Mouse (Mus musculus) v-Abl transformed pro-B cells (cell line): ENCODE measurements around the gene Upb1.

Source experiments
- in situ Hi-C, 2 experiments: fragments of 400-800 bp; cut with MboI; formaldehyde crosslinking; loops; one replicate each; pipeline ENCODE4 v1.15.1; 2025; ENCODE audit not compliant: unreplicated experiment in 2 of 2

The Upb1 gene

GRCm38 (mm10) chr10:75418747-75419146, 17.8 kb downstream of the Upb1 start:
- in situ Hi-C loops: loop anchor here in 1 of 2 experiments (10.0 kb wide), 1 partner anchor 94 kb away; no protein-coding TSS in a partner anchor

GRCm38 (mm10) chr10:75424498-75424901, 23.6 kb downstream of the Upb1 start:
- in situ Hi-C loops: no loop called here

GRCm38 (mm10) chr10:75428049-75429003, 27.4 kb downstream of the Upb1 start:
- in situ Hi-C loops: no loop called here

GRCm38 (mm10) chr10:75429004-75429380, 28.1 kb downstream of the Upb1 start:
- in situ Hi-C loops: no loop called here

GRCm38 (mm10) chr10:75429522-75430146, 28.7 kb downstream of the Upb1 start:
- in situ Hi-C loops: no loop called here

GRCm38 (mm10) chr10:75430147-75430537, 29.2 kb downstream of the Upb1 start:
- in situ Hi-C loops: no loop called here

GRCm38 (mm10) chr10:75430633-75431032, 29.7 kb downstream of the Upb1 start:
- in situ Hi-C loops: no loop called here

- in situ Hi-C loops: loop anchor here (5.0 kb wide), 2 partner anchors 179 to 249 kb away; no protein-coding TSS in a partner anchor
These were observed 35.8 kb downstream of the Upb1 start for GRCm38 (mm10) chr10:75436604-75437217.

- in situ Hi-C loops: loop anchor here (5.0 kb wide), 2 partner anchors 180 to 250 kb away; no protein-coding TSS in a partner anchor
These were observed 36.4 kb downstream of the Upb1 start for GRCm38 (mm10) chr10:75437284-75437683.

- in situ Hi-C loops: loop anchor here (5.0 kb wide), 2 partner anchors 181 to 251 kb away; no protein-coding TSS in a partner anchor
These were observed 37.4 kb downstream of the Upb1 start for GRCm38 (mm10) chr10:75438132-75438810.

- in situ Hi-C loops: loop anchor here (5.0 kb wide), 2 partner anchors 182 to 252 kb away; no protein-coding TSS in a partner anchor
These were observed 38.4 kb downstream of the Upb1 start for GRCm38 (mm10) chr10:75439211-75439811.

- in situ Hi-C loops: loop anchor here in 1 of 2 experiments (10.0 kb wide), 1 partner anchor 386 kb away; no protein-coding TSS in a partner anchor
These were observed 39.8 kb downstream of the Upb1 start for GRCm38 (mm10) chr10:75440756-75441155.

GRCm38 (mm10) chr10:75441800-75442199, 40.9 kb downstream of the Upb1 start:
- in situ Hi-C loops: loop anchor here in 1 of 2 experiments (10.0 kb wide), 1 partner anchor 387 kb away; no protein-coding TSS in a partner anchor

GRCm38 (mm10) chr10:75443017-75443416, 42.1 kb downstream of the Upb1 start:
- in situ Hi-C loops: loop anchor here in 1 of 2 experiments (10.0 kb wide), 1 partner anchor 388 kb away; no protein-coding TSS in a partner anchor

GRCm38 (mm10) chr10:75444111-75444826, 43.4 kb downstream of the Upb1 start:
- in situ Hi-C loops: loop anchor here in 1 of 2 experiments (10.0 kb wide), 1 partner anchor 389 kb away; no protein-coding TSS in a partner anchor

GRCm38 (mm10) chr10:75445030-75445429, 44.1 kb downstream of the Upb1 start:
- in situ Hi-C loops: loop anchor here (5.0 to 10.0 kb wide), 3 partner anchors 37 to 390 kb away; no protein-coding TSS in a partner anchor

- in situ Hi-C loops: loop anchor here (5.0 to 10.0 kb wide), 3 partner anchors 36 to 392 kb away; no protein-coding TSS in a partner anchor
These were observed 45.7 kb downstream of the Upb1 start for GRCm38 (mm10) chr10:75446501-75447083.

- in situ Hi-C loops: loop anchor here (5.0 to 10.0 kb wide), 3 partner anchors 35 to 393 kb away; no protein-coding TSS in a partner anchor
These were observed 46.6 kb downstream of the Upb1 start for GRCm38 (mm10) chr10:75447489-75447888.
